Mouse (Mus musculus) cerebellum, adult 2 months (tissue): Measurements from ENCODE around the gene Slpi. TPM values are rescaled to one million over a fixed set of nuclear protein-coding genes. Genes with fewer than 3 reads are reported as not detected.

Experiments
- DNase-seq, 2 experiments: peaks; one replicate each; pipeline ENCODE4 v3.0.0; 2021
- H3K27ac ChIP-seq: fragments of 200-500 bp; 2 replicates; pipeline ENCODE4 v1.5.1; 2012; ENCODE audit warnings: low read length, control low read depth, inconsistent platforms; ENCODE audit not compliant: insufficient read depth
- H3K27me3 ChIP-seq: fragments of 200-500 bp; 2 replicates; pipeline ENCODE4 v1.6.1; 2012; ENCODE audit warnings: inconsistent platforms, mild to moderate bottlenecking, low read length, moderate library complexity; ENCODE audit not compliant: control insufficient read depth, insufficient read depth
- H3K4me1 ChIP-seq: fragments of 200-500 bp; 2 replicates; pipeline ENCODE4 v1.6.1; 2011; ENCODE audit warnings: low read length; ENCODE audit not compliant: control insufficient read depth, insufficient read depth
- H3K4me3 ChIP-seq: fragments of 200-500 bp; replicated peaks from 2 replicates; pipeline ENCODE3; 2011; ENCODE audit warnings: mild to moderate bottlenecking, low read depth, low read length, control low read depth; ENCODE audit not compliant: insufficient read depth
- CTCF ChIP-seq: fragments of 200-500 bp; IDR thresholded peaks from 2 replicates; pipeline ENCODE4 v1.5.1; 2011; ENCODE audit warnings: low read depth, mild to moderate bottlenecking, control low read depth, low read length, moderate library complexity, borderline replicate concordance; ENCODE audit not compliant: insufficient read depth
- POLR2A ChIP-seq: fragments of 200-500 bp; IDR thresholded peaks from 2 replicates; pipeline ENCODE4 v1.6.1; 2011; ENCODE audit warnings: low read length, control low read depth, borderline replicate concordance; ENCODE audit not compliant: insufficient read depth
- WGBS: fragments of 180-500 bp; shearing (Covaris S2); methylation state at CpG from one replicate; pipeline ENCODE4 v1.1.7; 2018; 5-methylcytosine and 5-hydroxymethylcytosine counted together
- polyA plus RNA-seq: library from polyadenylated mRNA; depleted of rRNA; stranded (reverse); fragments of >200 nt; gene quantifications from 2 replicates; pipeline ENCODE4 v1.2.3, GENCODE M21; 2012

Slpi gene
- polyA plus RNA-seq, 1 experiment = 0.80 TPM

GRCm38 (mm10) chr2:164425401-164425800 is 36.5 kb upstream of the Slpi start:
- DNase-seq = no peak
- 24% methylated on average over 5 of the region's 5 CpGs for WGBS
- TF ChIP-seq POLR2A = no peak
- no peak for TF ChIP-seq CTCF

GRCm38 (mm10) chr2:164424406-164424805 is 35.5 kb upstream of the Slpi start:
- H3K27ac ChIP-seq = no peak overlapping the region
- H3K4me3 ChIP-seq = no peak overlapping the region
- no peaks in the 10 kb centered on the region for H3K27me3 ChIP-seq
- no peaks in the 10 kb centered on the region for H3K4me1 ChIP-seq
- TF ChIP-seq POLR2A (no peak), CTCF (no peak)
- no peak for DNase-seq
- 87% methylated on average over 8 of the region's 8 CpGs for WGBS

More at GRCm38 (mm10) chr2:164425401-164425800, 36.5 kb upstream of the Slpi start:
- no peaks in the 10 kb centered on the region for H3K27me3 ChIP-seq
- H3K4me3 ChIP-seq = no peak overlapping the region
- H3K27ac ChIP-seq = no peak overlapping the region
- no peaks in the 10 kb centered on the region for H3K4me1 ChIP-seq

- H3K4me3 ChIP-seq = no peak overlapping the region
- TF ChIP-seq CTCF (no peak), POLR2A (no peak)
- H3K4me1 ChIP-seq = no peaks in the 10 kb centered on the region
- H3K27ac ChIP-seq = peak overlapping the region; percentile 16; the same call in 1 of the 2 replicates
- DNase-seq = peak in 1 of 2 experiments; percentile 34
- WGBS = 56% methylated on average over 11 of the region's 11 CpGs
- no peaks in the 10 kb centered on the region for H3K27me3 ChIP-seq
Observed at GRCm38 (mm10) chr2:164423464-164423863, 34.6 kb upstream of the Slpi start.

- H3K4me1 ChIP-seq = no peaks in the 10 kb centered on the region
- TF ChIP-seq CTCF = no peak
- no peak for TF ChIP-seq POLR2A
- no peaks in the 10 kb centered on the region for H3K27me3 ChIP-seq
- H3K27ac ChIP-seq = peak overlapping the region; percentile 16; the same call in 1 of the 2 replicates
- no peak overlapping the region for H3K4me3 ChIP-seq
- WGBS = 79% methylated on average over 15 of the region's 15 CpGs
- no peak for DNase-seq
Observed at GRCm38 (mm10) chr2:164422675-164423393, 33.9 kb upstream of the Slpi start.

- Histone ChIP-seq H3K4me1 (no peaks in the 10 kb centered on the region), H3K27me3 (no peaks in the 10 kb centered on the region), H3K27ac (no peak overlapping the region), H3K4me3 (no peak overlapping the region)
- no peak for TF ChIP-seq CTCF
- TF ChIP-seq POLR2A = no peak
- DNase-seq = no peak
- 67% methylated on average over 8 of the region's 8 CpGs for WGBS
Observed at GRCm38 (mm10) chr2:164421979-164422378, 33.1 kb upstream of the Slpi start.

- no peaks in the 10 kb centered on the region for H3K4me1 ChIP-seq
- no peaks in the 10 kb centered on the region for H3K27me3 ChIP-seq
- no peak overlapping the region for H3K27ac ChIP-seq
- 88% methylated on average over 7 of the region's 7 CpGs for WGBS
- no peak for TF ChIP-seq POLR2A
- TF ChIP-seq CTCF = no peak
- DNase-seq = no peak
- H3K4me3 ChIP-seq = no peak overlapping the region
Observed at GRCm38 (mm10) chr2:164421306-164421705, 32.4 kb upstream of the Slpi start.

GRCm38 (mm10) chr2:164419489-164419888 is 30.6 kb upstream of the Slpi start:
- 15% methylated on average over 3 of the region's 3 CpGs for WGBS
- Histone ChIP-seq H3K27ac (no peak overlapping the region), H3K4me3 (no peak overlapping the region), H3K27me3 (no peaks in the 10 kb centered on the region), H3K4me1 (no peaks in the 10 kb centered on the region)
- TF ChIP-seq CTCF (no peak), POLR2A (no peak)
- DNase-seq = no peak

- WGBS = 43% methylated on average over 3 of the region's 3 CpGs
Observed at GRCm38 (mm10) chr2:164418308-164418875, 29.5 kb upstream of the Slpi start.

More at GRCm38 (mm10) chr2:164418308-164418875, 29.5 kb upstream of the Slpi start:
- no peak for TF ChIP-seq CTCF
- TF ChIP-seq POLR2A = no peak
- Histone ChIP-seq H3K4me3 (no peak overlapping the region), H3K27me3 (no peaks in the 10 kb centered on the region), H3K4me1 (no peaks in the 10 kb centered on the region), H3K27ac (no peak overlapping the region)
- no peak for DNase-seq
